Mouse (Mus musculus) CD4-positive, CD25-positive, alpha-beta regulatory T cell, adult 2 months (primary cell): Measurements from ENCODE around the gene Irf2bp2.
A peak's percentile ranks its signal among the peaks of the same experiment; 100 is the strongest.

Source experiments
- DNase-seq: peaks from one replicate; pipeline ENCODE4 v3.0.0-alpha.2; 2012; ENCODE audit warnings: low read depth, low spot score

Gene Irf2bp2

DNA sequence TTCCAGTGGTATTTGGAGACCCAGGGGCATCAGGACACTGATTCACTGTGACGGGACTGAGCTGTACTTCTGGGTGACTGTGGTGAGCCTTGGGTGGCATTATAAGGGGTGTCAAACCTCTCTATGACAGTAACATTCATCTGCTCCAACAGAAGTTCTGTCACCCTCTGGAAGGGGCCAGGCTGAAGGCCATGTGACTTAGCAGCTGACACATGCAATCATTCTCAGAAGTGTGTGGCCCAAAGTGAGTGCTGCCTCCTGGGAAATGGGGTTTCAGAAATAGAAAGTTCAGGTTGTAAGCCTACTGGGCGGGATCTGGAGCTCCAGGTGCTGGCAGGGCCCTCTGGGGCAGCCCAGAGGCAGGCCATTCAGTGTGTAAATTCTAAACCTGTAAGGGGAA, 26.1 kb downstream of the Irf2bp2 start:
- no peak for DNase-seq

DNA sequence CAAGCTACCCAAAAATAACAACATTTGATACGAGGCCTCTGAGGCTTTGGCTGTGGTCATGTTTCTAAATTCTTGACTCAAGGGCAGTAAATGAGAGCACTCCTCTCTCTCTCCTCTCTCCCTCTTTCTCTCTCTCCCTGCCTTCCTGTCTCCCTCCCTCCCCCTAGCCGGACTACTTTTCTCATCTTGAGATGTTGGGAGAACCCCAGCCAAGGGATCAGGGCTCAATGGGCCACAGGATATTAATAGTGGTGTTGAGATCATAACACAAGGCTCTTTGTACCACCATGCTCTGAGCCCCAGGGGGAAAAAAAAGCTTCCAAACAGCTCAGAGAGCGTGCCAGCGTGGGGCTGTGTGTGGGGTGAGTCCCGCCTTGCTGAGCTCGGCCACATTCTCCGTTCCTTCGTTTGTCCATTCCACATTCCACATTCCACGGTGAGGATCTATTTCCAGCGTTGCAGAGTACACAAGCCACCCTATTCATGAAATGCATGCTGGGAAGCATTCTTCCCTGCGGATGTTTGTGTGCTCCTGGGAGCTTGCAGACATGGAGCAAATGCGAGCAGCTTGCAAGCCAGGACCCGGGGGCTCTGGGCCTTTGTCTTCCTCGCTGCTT, 27.2 kb downstream of the Irf2bp2 start:
- no peak for DNase-seq

- no peak for DNase-seq
Measured at GRCm38 (mm10) chr8:126565954-126566445, 27.8 kb downstream of the Irf2bp2 start.

GRCm38 (mm10) chr8:126565231-126565781, 28.5 kb downstream of the Irf2bp2 start:
- DNase-seq = no peak

DNA sequence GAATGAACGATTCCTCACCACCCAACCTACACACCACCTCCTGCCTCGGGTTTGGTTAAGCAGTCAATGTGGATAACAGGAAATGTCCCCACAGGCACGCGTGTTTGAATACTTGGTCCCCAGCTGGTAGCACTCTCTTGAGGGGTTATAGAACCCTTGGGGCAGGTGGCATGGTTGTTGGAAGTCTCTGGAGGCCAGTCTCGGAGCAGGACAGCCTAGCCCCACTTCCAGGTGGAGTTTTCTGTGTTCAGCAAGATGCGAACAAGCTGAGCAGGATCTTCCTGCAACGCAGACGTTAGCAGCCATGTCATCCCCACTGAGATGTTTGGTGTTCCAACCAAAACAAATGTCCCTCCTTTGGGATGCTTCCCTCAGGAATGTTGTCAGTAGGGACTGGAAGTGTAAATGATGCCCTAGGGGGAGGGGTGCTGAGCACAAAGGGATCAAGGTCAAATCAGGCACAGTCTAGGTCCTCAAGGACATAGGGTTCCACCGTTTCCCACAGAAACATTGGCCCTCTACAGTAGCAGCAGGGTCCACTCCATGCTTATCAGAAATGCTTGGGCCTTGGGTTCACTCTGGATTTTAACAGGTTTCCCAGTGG, 29.1 kb downstream of the Irf2bp2 start:
- DNase-seq = no peak

DNA sequence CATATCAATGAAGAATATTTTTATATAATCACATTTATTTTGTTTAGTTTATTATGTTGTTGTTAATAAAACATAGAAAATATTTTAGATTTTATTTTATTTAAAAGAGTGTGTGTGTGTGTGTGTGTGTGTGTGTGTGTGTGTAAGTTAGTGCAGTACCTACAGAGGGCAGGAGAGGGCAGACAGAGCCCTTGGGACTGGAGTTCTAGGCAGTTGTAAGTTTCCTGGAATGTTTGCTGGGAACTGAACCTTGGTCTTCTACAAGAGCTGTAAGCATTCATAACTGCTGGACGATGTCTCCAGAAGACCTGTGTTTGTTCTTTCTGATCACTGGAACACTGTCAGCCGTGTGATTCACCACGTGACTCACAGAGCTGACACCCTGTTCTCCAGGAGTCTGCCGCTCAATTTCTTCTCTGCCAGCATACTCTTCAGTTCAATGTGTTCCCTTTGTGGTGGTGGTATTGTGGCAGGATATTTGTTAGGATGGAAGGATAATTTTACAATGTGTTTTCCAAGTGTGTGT, 32.4 kb downstream of the Irf2bp2 start:
- no peak for DNase-seq

GRCm38 (mm10) chr8:126558400-126558953, 35.3 kb downstream of the Irf2bp2 start:
- no peak for DNase-seq

DNA sequence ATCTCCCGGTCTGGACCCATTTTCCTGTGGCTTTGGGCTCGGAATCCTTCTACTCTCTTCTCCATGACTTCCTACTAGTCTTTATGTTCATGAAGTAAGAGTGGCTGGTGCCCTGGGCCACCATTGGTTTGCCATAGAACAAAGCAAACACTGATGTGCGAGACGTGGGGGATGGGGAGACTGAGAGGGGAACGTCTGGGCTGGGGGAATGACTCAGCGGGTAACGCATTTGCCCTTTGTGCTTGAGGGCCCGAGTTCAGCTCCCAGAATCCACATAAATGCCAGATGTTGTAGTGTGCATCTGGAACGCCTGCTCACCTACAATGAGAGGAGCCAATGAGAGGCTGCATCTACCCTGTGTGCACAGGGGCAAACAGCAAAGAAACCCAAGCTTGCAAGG, 36.4 kb downstream of the Irf2bp2 start:
- no peak for DNase-seq

DNA sequence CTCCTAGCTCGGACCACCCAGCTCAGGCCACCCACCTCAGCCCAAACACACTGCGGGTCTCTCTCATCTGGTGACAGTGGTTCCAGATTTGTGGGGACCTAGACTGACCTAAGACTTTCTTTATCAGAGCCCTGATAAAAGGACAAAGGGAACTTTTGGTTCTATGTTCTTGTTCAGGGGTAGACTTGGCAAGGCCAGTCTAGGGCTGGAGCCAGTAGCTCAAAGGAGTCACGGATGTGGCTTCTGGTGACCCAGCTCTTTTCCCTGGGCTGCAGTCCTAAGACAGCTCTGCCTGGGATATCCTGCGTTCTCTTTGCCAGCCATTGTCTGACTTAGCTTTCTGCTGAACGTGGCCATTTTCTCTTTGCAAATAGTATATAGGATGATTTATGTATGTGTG, 37.1 kb downstream of the Irf2bp2 start:
- no peak for DNase-seq

- no peak for DNase-seq
Measured at GRCm38 (mm10) chr8:126554741-126555140, 39.0 kb downstream of the Irf2bp2 start.

DNA sequence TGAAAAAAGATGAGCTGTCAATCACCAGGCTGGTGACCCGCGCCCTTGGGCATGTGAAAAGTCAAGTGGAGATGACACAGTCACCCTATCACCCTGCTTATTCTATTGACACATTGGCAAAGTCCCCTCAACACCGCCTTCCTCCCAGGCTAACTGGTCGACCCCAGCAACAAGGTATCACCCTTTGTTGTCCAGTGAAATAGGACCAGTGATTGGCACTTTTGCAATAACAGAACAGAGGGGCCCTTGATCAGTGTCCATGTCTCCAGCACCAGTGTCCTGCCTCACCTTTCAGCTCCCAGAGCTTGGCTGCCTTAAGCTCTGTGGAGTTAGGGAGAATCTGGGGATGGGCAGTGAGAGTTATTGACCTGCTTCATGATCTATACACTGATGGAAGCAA, 41.9 kb downstream of the Irf2bp2 start:
- no peak for DNase-seq

DNA sequence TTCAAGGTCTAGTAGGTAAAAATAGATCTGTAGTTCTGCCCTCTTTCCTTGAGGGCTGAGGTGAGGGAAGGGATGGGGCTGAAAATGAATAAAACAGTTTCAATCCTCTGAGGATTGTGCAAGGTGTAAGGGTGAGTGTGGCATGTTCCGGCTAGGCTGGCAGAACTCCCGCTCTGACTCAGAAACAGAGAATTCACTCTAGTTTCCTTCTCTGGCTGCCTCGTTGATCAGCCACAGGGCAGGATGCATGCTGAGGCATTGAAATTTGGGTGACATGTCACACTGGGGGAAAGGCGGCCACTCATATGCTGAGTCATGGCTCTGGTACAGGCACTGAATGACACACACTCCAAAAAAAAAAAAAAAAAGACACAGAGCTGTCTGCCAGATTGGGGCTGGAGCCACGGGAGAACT, 42.8 kb downstream of the Irf2bp2 start:
- DNase-seq = no peak

- DNase-seq = no peak
Measured at GRCm38 (mm10) chr8:126547841-126548240, 45.9 kb downstream of the Irf2bp2 start.

GRCm38 (mm10) chr8:126547361-126547760, 46.4 kb downstream of the Irf2bp2 start:
- DNase-seq = no peak

GRCm38 (mm10) chr8:126546480-126546879, 47.3 kb downstream of the Irf2bp2 start:
- DNase-seq = no peak

GRCm38 (mm10) chr8:126543407-126543806, 50.4 kb downstream of the Irf2bp2 start:
- no peak for DNase-seq

DNA sequence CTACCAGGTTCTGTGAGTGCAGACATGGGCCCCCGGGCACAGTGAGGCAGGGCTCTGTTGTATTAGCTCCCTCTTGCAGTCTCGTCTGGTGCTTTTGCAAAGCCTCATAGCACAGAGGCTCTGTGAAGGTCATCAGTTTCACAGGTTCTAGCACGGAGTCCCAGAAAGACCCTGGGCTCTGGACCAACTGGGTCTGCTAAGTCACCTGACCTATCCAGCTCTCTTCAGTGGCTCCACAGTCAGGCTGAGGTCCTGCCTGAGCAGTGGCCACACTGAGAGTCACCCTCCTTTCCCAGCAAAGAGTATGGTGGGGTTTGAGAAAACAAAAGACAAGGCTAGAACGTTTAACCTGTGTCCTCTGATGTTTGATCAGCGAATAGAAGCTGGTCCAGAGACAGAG, 51.0 kb downstream of the Irf2bp2 start:
- DNase-seq = no peak

DNA sequence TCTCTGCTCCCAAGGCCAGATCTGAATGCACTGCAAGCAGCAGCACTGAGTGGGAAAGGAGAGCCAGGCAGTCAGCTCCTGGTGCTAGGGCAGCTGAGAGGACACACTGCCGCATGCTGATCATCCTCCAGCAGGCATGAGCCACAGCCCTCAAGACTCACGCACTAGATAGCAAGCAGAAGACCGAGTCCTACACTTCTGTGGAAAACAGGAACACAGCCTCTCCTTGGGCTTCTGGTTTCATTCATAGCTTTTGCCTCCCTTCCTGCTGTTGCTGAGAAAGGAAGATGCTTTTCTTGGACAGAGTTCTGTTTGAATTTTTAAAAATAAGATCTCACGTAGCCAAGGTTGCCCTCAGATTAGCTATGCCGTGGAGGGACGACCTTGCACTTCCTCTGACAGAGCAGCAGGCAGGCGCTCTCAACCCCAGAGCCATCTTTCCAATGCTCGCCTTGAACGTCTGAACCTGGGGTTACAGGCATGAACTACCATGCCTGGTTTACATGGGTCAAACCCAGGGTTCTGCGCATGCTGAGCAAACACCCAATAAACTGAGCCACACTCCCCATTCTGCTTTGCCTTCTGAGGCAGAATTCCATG, 51.6 kb downstream of the Irf2bp2 start:
- no peak for DNase-seq

- no peak for DNase-seq
Measured at GRCm38 (mm10) chr8:126540298-126540697, 53.5 kb downstream of the Irf2bp2 start.

DNA sequence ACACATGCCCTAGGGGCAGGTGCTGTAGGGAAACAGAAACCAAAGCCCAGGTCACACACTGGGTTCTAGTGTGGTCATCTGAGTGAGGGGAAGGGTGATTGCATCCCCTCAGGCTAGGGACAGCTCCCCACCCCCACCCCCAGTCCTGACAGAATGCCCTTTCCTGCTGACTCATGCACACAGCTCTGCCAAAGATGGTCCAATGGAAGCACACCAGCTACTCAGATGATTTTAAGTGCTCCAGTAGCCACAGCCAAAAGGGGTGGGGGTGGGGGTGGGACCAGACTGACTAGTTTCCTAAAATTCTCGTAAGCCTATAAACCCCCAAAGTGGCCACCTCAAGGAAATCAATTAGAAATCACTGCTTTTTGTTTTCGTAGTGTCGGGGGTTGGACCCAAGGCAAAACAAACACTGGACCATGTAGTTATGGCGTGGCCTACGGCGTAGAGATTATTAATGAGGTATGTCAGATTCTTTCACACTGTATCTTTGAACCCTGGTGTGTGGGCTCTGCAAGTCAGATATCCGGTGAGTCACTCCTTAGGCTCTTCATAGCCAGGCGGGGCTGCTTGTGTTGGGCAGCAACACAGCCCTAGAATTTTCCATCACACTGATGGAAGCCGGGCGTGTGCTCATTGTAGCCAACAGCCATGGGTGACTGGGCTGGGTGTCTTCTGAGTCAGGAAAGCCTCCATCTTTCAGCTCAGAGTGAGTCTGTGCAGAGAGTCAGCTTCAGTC, 54.3 kb downstream of the Irf2bp2 start:
- DNase-seq = peak; percentile 25

DNA sequence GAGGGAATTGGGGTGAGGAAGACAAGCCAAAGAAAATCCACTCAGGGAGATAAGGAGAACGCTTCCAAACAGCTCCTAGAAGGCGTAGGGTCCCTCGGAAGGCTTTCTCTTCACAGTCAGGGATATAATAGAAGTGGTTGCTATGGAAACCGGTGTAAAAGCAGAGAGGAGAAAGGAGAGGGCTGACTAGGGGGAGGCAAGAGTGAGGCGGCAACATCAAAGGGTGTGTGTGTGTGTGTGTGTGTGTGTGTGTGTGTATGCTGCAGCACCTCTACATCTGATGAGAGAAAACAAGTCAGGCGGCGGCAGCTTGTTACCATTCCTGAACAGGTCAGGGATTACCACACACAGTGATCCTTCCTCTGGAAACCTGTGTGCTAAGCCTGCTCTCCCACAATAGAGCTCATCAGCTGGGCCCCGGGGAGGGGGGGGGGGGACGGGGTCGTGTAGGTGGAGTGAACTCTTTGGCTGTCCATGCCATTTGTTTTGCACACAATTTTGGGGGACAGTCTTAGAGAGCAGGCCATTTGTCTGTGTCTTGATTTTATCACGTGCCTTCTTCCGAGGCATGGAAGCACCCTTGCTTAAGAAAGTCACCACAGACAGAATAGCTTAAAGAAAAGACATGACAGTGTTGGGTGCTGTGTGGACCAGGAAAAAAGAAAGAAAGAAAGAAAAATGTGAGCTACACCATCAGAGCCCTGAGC, 55.0 kb downstream of the Irf2bp2 start:
- DNase-seq = no peak
